Mouse (Mus musculus): ENCODE measurements around the gene Mtor.

- TF ChIP-seq CTCF (IDR thresholded peaks at IDR 0.05; ENCODE audit: control insufficient read depth, insufficient read depth, insufficient replicate concordance, low read depth, low read length): no peak
- TF ChIP-seq POLR2A (IDR thresholded peaks at IDR 0.05; ENCODE audit: control insufficient read depth, low read depth, low read length): no peak
Measured at GRCm38 (mm10) chr4:148464301-148464700, 15.9 kb downstream of the Mtor start.
